Mouse (Mus musculus) CH12.LX (cell line): ENCODE measurements around the gene Fam168b. TPM values are rescaled to one million over a fixed set of nuclear protein-coding genes. Genes with fewer than 3 reads are reported as not detected.

ENCODE experiments used
- DNase-seq: peaks from one replicate; pipeline ENCODE4 v3.0.0-alpha.2; 2013; ENCODE audit errors: extremely low read depth
- H3K27ac ChIP-seq: 2 replicates; pipeline ENCODE4 v1.5.1; 2012; ENCODE audit warnings: low read depth, mild to moderate bottlenecking, control low read depth, moderate library complexity; ENCODE audit not compliant: insufficient read depth
- H3K27me3 ChIP-seq: replicated peaks from 2 replicates; pipeline ENCODE3; 2012; ENCODE audit warnings: inconsistent platforms
- H3K36me3 ChIP-seq, 2 experiments: replicated peaks in 1 of 2; 2 replicates each; pipeline versions ENCODE3 to v1.6.1; 2012; ENCODE audit warnings: inconsistent platforms in 1 of 2, low read length in 1 of 2, mild to moderate bottlenecking in 1 of 2, mixed read lengths in 1 of 2, moderate library complexity in 1 of 2; ENCODE audit not compliant: control insufficient read depth in 1 of 2, insufficient read depth in 1 of 2
- H3K4me1 ChIP-seq, 2 experiments: 2 replicates each; pipeline ENCODE4 v1.6.1; 2012; ENCODE audit warnings: inconsistent platforms in 1 of 2, moderate library complexity in 1 of 2; ENCODE audit not compliant: insufficient read depth in 2 of 2, control insufficient read depth in 1 of 2
- H3K4me2 ChIP-seq: 2 replicates; pipeline ENCODE4 v1.6.1; 2012; ENCODE audit warnings: low read depth, mild to moderate bottlenecking, control low read depth; ENCODE audit not compliant: poor library complexity, insufficient read depth, severe bottlenecking
- H3K4me3 ChIP-seq, 3 experiments: fragments of 150-350 bp in 1 of 3; sonication (generic) in 1 of 3; replicated peaks in 1 of 3; 2 replicates each; pipeline versions ENCODE3 to v1.5.1; 2011 to 2012; ENCODE audit warnings: low read depth in 2 of 3, low read length in 2 of 3, mild to moderate bottlenecking in 2 of 3, moderate library complexity in 2 of 3, control low read depth in 1 of 3, improper control_type of control experiment in 1 of 3, inconsistent platforms in 1 of 3, mixed read lengths in 1 of 3; ENCODE audit not compliant: poor library complexity in 1 of 3
- H3K79me2 ChIP-seq: replicated peaks from 2 replicates; pipeline ENCODE4 v1.6.1; 2012; ENCODE audit warnings: mild to moderate bottlenecking, moderate library complexity; ENCODE audit not compliant: control insufficient read depth, poor library complexity, insufficient read depth, severe bottlenecking; ENCODE audit errors: extremely low read depth
- H3K9ac ChIP-seq: 2 replicates; pipeline ENCODE4 v1.6.1; 2012; ENCODE audit warnings: low read depth, mild to moderate bottlenecking, control low read depth, moderate library complexity; ENCODE audit not compliant: insufficient read depth
- H3K9me3 ChIP-seq: replicated peaks from 2 replicates; pipeline ENCODE3; 2012; ENCODE audit warnings: low read length, inconsistent platforms, mixed read lengths
- BHLHE40 ChIP-seq: IDR thresholded peaks from 2 replicates; pipeline ENCODE4 v1.6.1; 2011; ENCODE audit warnings: mild to moderate bottlenecking, low read depth, low read length, improper control_type of control experiment
- CHD1 ChIP-seq: IDR thresholded peaks from 2 replicates; pipeline ENCODE4 v1.6.1; 2012; ENCODE audit warnings: low read depth, low read length, improper control_type of control experiment, inconsistent platforms
- CHD2 ChIP-seq: IDR thresholded peaks from 2 replicates; pipeline ENCODE4 v1.6.1; 2011; ENCODE audit warnings: low read length, improper control_type of control experiment
- CTCF ChIP-seq, 2 experiments: IDR thresholded peaks in 1 of 2; conservative IDR thresholded peaks in 1 of 2; 2 replicates each; pipeline ENCODE4 v1.5.1; 2011 to 2012; ENCODE audit warnings: low read depth in 2 of 2, low read length in 2 of 2, improper control_type of control experiment in 1 of 2, inconsistent platforms in 1 of 2, mild to moderate bottlenecking in 1 of 2, moderate library complexity in 1 of 2
- E2F4 ChIP-seq: IDR thresholded peaks from 2 replicates; pipeline ENCODE4 v1.6.1; 2011; ENCODE audit warnings: low read depth, low read length, improper control_type of control experiment; ENCODE audit not compliant: insufficient replicate concordance
- ELF1 ChIP-seq: IDR thresholded peaks from 2 replicates; pipeline ENCODE4 v1.6.1; 2014; ENCODE audit warnings: low read depth, mild to moderate bottlenecking, inconsistent platforms, low read length, improper control_type of control experiment
- EP300 ChIP-seq: IDR thresholded peaks from 2 replicates; pipeline ENCODE4 v1.6.1; 2011; ENCODE audit warnings: low read length, improper control_type of control experiment
- ETS1 ChIP-seq: conservative IDR thresholded peaks from 2 replicates; pipeline ENCODE4 v1.6.1; 2012; ENCODE audit warnings: low read depth, mild to moderate bottlenecking, inconsistent platforms, low read length, improper control_type of control experiment, moderate library complexity
- GABPA ChIP-seq: IDR thresholded peaks from 2 replicates; pipeline ENCODE4 v1.6.1; 2012; ENCODE audit warnings: low read depth, low read length, improper control_type of control experiment, inconsistent platforms; ENCODE audit not compliant: insufficient replicate concordance
- HCFC1 ChIP-seq: IDR thresholded peaks from 2 replicates; pipeline ENCODE4 v1.6.1; 2012; ENCODE audit warnings: low read depth, mild to moderate bottlenecking, inconsistent platforms, low read length, improper control_type of control experiment
- IRF4 ChIP-seq: IDR thresholded peaks from 2 replicates; pipeline ENCODE4 v1.6.1; 2014; ENCODE audit warnings: low read depth, mild to moderate bottlenecking, inconsistent platforms, low read length, improper control_type of control experiment
- JUN ChIP-seq: IDR thresholded peaks from 2 replicates; pipeline ENCODE4 v1.6.1; 2011; ENCODE audit warnings: low read depth, mild to moderate bottlenecking, low read length, improper control_type of control experiment, moderate library complexity; ENCODE audit not compliant: insufficient read depth
- JUND ChIP-seq: conservative IDR thresholded peaks from 2 replicates; pipeline ENCODE4 v1.6.1; 2011; ENCODE audit warnings: low read depth, low read length, improper control_type of control experiment
- KAT2A ChIP-seq: IDR thresholded peaks from 2 replicates; pipeline ENCODE4 v1.6.1; 2012; ENCODE audit warnings: low read length, improper control_type of control experiment, inconsistent platforms; ENCODE audit not compliant: insufficient replicate concordance
- MAFK ChIP-seq: IDR thresholded peaks from 2 replicates; pipeline ENCODE4 v1.6.1; 2011; ENCODE audit warnings: low read length, improper control_type of control experiment; ENCODE audit not compliant: insufficient replicate concordance
- MAX ChIP-seq: IDR thresholded peaks from 2 replicates; pipeline ENCODE4 v1.6.1; 2011; ENCODE audit warnings: low read length, improper control_type of control experiment
- MAZ ChIP-seq: IDR thresholded peaks from 2 replicates; pipeline ENCODE4 v1.6.1; 2012; ENCODE audit warnings: low read depth, mild to moderate bottlenecking, inconsistent platforms, low read length, improper control_type of control experiment, moderate library complexity
- MEF2A ChIP-seq: IDR thresholded peaks from 2 replicates; pipeline ENCODE4 v1.6.1; 2014; ENCODE audit warnings: low read depth, mild to moderate bottlenecking, inconsistent platforms, low read length, improper control_type of control experiment, borderline replicate concordance
- MXI1 ChIP-seq: IDR thresholded peaks from 2 replicates; pipeline ENCODE4 v1.6.1; 2011; ENCODE audit warnings: mild to moderate bottlenecking, low read depth, low read length, improper control_type of control experiment
- NELFE ChIP-seq: IDR thresholded peaks from 2 replicates; pipeline ENCODE4 v1.6.1; 2011; ENCODE audit warnings: low read depth, low read length, improper control_type of control experiment
- NRF1 ChIP-seq: IDR thresholded peaks from 2 replicates; pipeline ENCODE4 v1.6.1; 2014; ENCODE audit warnings: low read depth, mild to moderate bottlenecking, inconsistent platforms, low read length, improper control_type of control experiment, moderate library complexity
- PAX5 ChIP-seq: IDR thresholded peaks from 2 replicates; pipeline ENCODE4 v1.6.1; 2012; ENCODE audit warnings: low read length, inconsistent platforms, mixed read lengths
- POLR2A ChIP-seq: IDR thresholded peaks from 2 replicates; pipeline ENCODE4 v1.6.1; 2011; ENCODE audit warnings: low read depth, mild to moderate bottlenecking, improper control_type of control experiment, low read length
- RCOR1 ChIP-seq: conservative IDR thresholded peaks from 2 replicates; pipeline ENCODE4 v1.6.1; 2012; ENCODE audit warnings: low read depth, mild to moderate bottlenecking, inconsistent platforms, low read length, improper control_type of control experiment
- SIN3A ChIP-seq: IDR thresholded peaks from 2 replicates; pipeline ENCODE4 v1.6.1; 2012; ENCODE audit warnings: low read length, improper control_type of control experiment, inconsistent platforms
- TCF12 ChIP-seq: IDR thresholded peaks from 2 replicates; pipeline ENCODE4 v1.6.1; 2014; ENCODE audit warnings: low read depth, mild to moderate bottlenecking, inconsistent platforms, low read length, improper control_type of control experiment
- UBTF ChIP-seq: IDR thresholded peaks from 2 replicates; pipeline ENCODE4 v1.6.1; 2012; ENCODE audit warnings: low read depth, mild to moderate bottlenecking, inconsistent platforms, low read length, improper control_type of control experiment, moderate library complexity
- USF1 ChIP-seq: IDR thresholded peaks from 2 replicates; pipeline ENCODE4 v1.6.1; 2014; ENCODE audit warnings: low read depth, mild to moderate bottlenecking, inconsistent platforms, low read length, improper control_type of control experiment
- USF2 ChIP-seq: conservative IDR thresholded peaks from 2 replicates; pipeline ENCODE4 v1.6.1; 2011; ENCODE audit warnings: low read depth, low read length, improper control_type of control experiment
- ZC3H11A ChIP-seq: IDR thresholded peaks from 2 replicates; pipeline ENCODE4 v1.6.1; 2012; ENCODE audit warnings: low read depth, mild to moderate bottlenecking, inconsistent platforms, low read length, improper control_type of control experiment
- ZMIZ1 ChIP-seq: IDR thresholded peaks from 2 replicates; pipeline ENCODE4 v1.6.1; 2012; ENCODE audit warnings: low read depth, mild to moderate bottlenecking, inconsistent platforms, low read length, improper control_type of control experiment
- dilution Hi-C: fragments of 300-500 bp; cut with MboI; formaldehyde crosslinking; loops from 2 replicates; pipeline ENCODE4 v1.14.3; 2020; ENCODE audit warnings: low sequenced_read_pairs; ENCODE audit not compliant: extremely low pct_unique_long_range_greater_than_20kb, extremely low pct_ligation_motif_present
- in situ Hi-C: fragments of 300-500 bp; cut with MboI; formaldehyde crosslinking; loops from 3 replicates; pipeline ENCODE4 v1.14.3; 2019; ENCODE audit warnings: low sequenced_read_pairs, low pct_ligation_motif_present, low pct_unique_long_range_greater_than_20kb, mixed read lengths
- polyA plus RNA-seq: library from polyadenylated mRNA; unstranded; fragments of >175 nt; gene quantifications from 2 replicates; pipeline ENCODE4 v1.2.1, GENCODE M21; 2012; ENCODE audit warnings: low read depth; ENCODE audit not compliant: insufficient read length
- total RNA-seq, 2 experiments: library from RNA; depleted of rRNA; stranded (reverse); fragments of 300-350 nt in 1 of 2; fragments of >200 nt in 1 of 2; gene quantifications; 2 replicates each; pipeline ENCODE4 v1.2.3; 2012 to 2014

The Fam168b gene
- total RNA-seq (2012; rRNA removed) (50.5 and 51.3 TPM in 2 replicates), total RNA-seq (2014; rRNA removed) (64.4 and 67.5 TPM in 2 replicates), polyA plus RNA-seq (57.3 and 60.9 TPM in 2 replicates)

DNA sequence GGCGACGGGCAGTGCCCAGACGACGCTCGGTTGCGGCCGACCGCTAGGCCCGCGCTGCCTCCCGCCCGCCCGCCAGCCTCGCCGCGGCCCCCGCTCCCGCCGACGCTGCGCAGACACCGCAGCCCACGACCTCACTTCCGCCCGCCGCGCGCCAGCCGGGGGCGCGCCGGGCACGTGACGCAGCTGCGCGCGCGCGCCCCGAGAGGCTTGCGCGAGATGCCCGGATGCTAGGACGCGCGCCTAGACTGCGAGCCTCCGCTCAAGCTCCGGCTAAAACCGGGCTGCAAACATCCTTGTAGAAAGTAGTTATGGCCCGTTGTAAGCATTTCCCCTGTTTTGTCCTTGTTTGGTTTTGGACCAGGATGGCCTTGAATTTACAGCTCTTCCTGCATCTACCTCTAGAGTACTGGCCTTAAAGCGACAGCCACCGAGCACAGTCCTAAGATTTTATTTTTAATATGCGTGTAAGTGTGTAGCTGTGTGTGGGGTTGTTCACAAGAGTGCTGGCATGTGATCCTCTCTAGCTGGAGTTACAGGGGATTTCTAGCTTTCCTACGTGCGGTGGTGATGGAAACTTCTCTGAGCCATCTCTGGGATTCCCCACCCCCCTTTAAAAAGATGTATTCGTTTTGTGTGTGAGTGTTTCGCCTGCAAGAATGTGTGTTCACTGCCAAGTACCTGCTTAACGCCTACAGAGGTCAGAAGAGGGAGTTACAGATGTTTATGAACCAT lies at the start of gene Fam168b:
Gene Fam168b, minus strand, starts transcription at position 179 of the 732 bp plus-strand sequence.
- peaks cover 10 to 43% of the 10 kb centered on the region in 2 experiments for H3K4me1 ChIP-seq
- H3K9me3 ChIP-seq, result no peaks in the 10 kb centered on the region
- dilution Hi-C loops, result no loop called here

DNA sequence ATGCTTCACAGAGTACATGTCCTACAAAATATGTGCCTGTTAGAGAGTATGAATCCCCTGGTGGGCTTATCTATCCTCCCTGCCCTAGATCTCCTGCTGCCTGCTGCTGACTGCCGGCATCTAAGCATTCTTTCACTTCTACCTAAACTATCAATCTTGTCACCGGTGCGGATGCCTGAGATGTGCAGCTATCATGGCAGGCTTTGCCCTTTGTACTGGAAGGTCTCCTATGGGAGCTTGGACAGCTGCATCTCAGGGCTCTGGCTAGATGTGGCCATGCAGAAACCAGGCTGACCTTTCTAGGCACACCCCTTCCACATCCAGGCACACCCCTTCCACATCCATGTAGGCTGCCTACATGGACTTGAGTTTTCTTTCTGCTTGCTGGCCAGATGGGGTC lies 49.6 kb upstream of the Fam168b start:
- H3K79me2 ChIP-seq, result no peaks in the 10 kb centered on the region
- DNase-seq, result no peak
- no peaks in the 10 kb centered on the region for H3K36me3 ChIP-seq
- no peak overlapping the region for H3K4me3 ChIP-seq
- TF ChIP-seq E2F4 (no peak), MAZ (no peak), RCOR1 (no peak), USF1 (no peak), MAFK (no peak), NRF1 (no peak), BHLHE40 (no peak), JUN (no peak), HCFC1 (no peak)
- in situ Hi-C loops (loop anchor here (25.0 kb wide), 1 partner anchor 370 kb away; no protein-coding TSS in a partner anchor), dilution Hi-C loops (no loop called here)
- no peaks in the 10 kb centered on the region for H3K9me3 ChIP-seq
- no peak overlapping the region for H3K4me2 ChIP-seq
- peaks cover 31% of the 10 kb centered on the region for H3K27me3 ChIP-seq
- H3K27ac ChIP-seq, result no peak overlapping the region
- no peak overlapping the region for H3K9ac ChIP-seq
- no peaks in the 10 kb centered on the region for H3K4me1 ChIP-seq

More for the DNA sequence above, at the start of gene Fam168b:
- peak within 1 kb of the TSS; percentile 97 for H3K4me2 ChIP-seq
- no peaks in the 10 kb centered on the region for H3K27me3 ChIP-seq
- peak within 1 kb of the TSS; percentile 89 for H3K27ac ChIP-seq
- DNase-seq, result peak; percentile 73
- in situ Hi-C loops, result no loop called here
- H3K4me3 ChIP-seq, result peak within 1 kb of the TSS; percentile 74 to 99 (median 85)
- peaks cover 0 to 4% of the 10 kb centered on the region in 2 experiments for H3K36me3 ChIP-seq
- peak; percentile 80; the same call in 1 of the 2 replicates for TF ChIP-seq CHD1
- TF ChIP-seq JUN, result no peak
- peak; percentile 66 for TF ChIP-seq MAX
- no peak for TF ChIP-seq PAX5
- peak; percentile 69; the same call in 1 of the 2 replicates for TF ChIP-seq KAT2A
- peak; percentile 67 for TF ChIP-seq SIN3A
- no peak for TF ChIP-seq GABPA
- TF ChIP-seq USF1, result peak; percentile 89
- peak; percentile 57; the same call in 1 of the 2 replicates for TF ChIP-seq CHD2
- no peak for TF ChIP-seq ZC3H11A
- peak; percentile 84 for TF ChIP-seq NELFE
- peak; percentile 43; the same call in 1 of the 2 replicates for TF ChIP-seq USF2
- peak; percentile 97 for TF ChIP-seq BHLHE40
- TF ChIP-seq TCF12, result peak; percentile 78; the same call in 1 of the 2 replicates
- TF ChIP-seq POLR2A, result peak; percentile 85
- no peak; the same call in 1 of the 2 replicates for TF ChIP-seq RCOR1
- TF ChIP-seq IRF4, result peak; percentile 18; the same call in 1 of the 2 replicates
- TF ChIP-seq EP300, result peak; percentile 56; the same call in 1 of the 2 replicates
- peak; percentile 80 for TF ChIP-seq NRF1
- peak; percentile 27; the same call in 1 of the 2 replicates for TF ChIP-seq MEF2A
- TF ChIP-seq ETS1, result peak; percentile 54; the same call in 1 of the 2 replicates
- TF ChIP-seq MXI1, result peak; percentile 83
- TF ChIP-seq MAZ, result 0 out of 2 replicates have a peak, but pooled peaks have one; percentile 32
- peak; percentile 39 for TF ChIP-seq HCFC1
- TF ChIP-seq ELF1, result peak; percentile 75
- 0 out of 2 replicates have a peak, but pooled peaks have one; percentile 22 for TF ChIP-seq UBTF
- peak; percentile 54; the same call in 1 of the 2 replicates for TF ChIP-seq ZMIZ1
- TF ChIP-seq E2F4, result no peak
- TF ChIP-seq JUND, result no peak; the same call in 1 of the 2 replicates
- TF ChIP-seq CTCF (conservative IDR thresholded peaks at IDR 0.05 in 1 of 2, IDR thresholded peaks at IDR 0.05 in 1 of 2; ENCODE audit: low read depth in 2 of 2, low read length in 2 of 2), result peak in 1 of 2 experiments; percentile 30; a peak in 2 of 4 replicates
- H3K9ac ChIP-seq, result peak within 1 kb of the TSS; percentile 100
- peaks cover 42% of the 10 kb centered on the region for H3K79me2 ChIP-seq
